Comparison of ENCODE assay signal across 8 mouse cellular contexts in the genomic region with DNA sequence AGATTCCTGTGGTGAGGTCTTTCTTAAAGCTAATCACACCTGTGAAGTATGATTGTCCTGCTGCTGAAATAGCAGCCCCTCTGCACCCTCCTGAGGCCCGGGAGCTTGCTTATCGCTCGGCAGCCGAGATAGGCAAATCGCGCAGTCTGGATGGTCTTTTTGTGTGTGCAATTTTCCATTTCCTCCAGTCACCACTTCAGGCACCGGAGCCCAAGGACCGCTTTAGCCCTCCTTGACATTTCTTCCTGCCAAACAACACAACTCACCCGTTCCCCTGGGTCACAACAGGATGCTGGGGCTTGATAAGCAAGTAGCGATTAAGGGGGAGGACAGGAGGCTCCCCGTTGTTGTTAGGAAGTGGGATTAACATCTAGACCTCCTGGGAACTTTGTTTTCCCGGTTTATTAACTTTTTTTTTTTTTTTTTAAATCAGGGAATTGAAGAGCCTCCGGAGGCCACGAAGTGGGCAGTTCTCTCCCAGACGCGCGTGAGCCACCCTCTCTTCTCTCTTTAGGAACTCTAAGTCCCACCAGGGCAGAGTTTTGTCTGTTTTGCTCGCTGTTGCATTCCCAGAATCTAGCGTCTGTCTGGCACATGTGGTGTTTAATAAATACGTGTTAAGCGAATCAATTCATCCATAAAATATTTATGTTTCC. TPM values are rescaled to one million over a fixed set of nuclear protein-coding genes. Genes with fewer than 3 reads are reported as not detected.
DNase-seq lines count a peak whose midpoint lies in the region; ATAC-seq and TF ChIP-seq lines count a peak whose summit lies in the region.

No protein-coding gene starts in this region.

- H3K4me1 ChIP-seq in forebrain, embryonic 16.5 days (replicated peaks; ENCODE audit: control insufficient read depth, insufficient read depth, low read length), result peaks cover 13% of the 10 kb centered on the region
- peaks cover 22% of the 10 kb centered on the region for H3K4me1 ChIP-seq in hindbrain, embryonic 15.5 days (replicated peaks)
- H3K4me1 ChIP-seq in liver, embryonic 11.5 days (replicated peaks; ENCODE audit: control insufficient read depth, insufficient read depth, low read length), result peaks cover 14% of the 10 kb centered on the region
- peaks cover 43% of the 10 kb centered on the region for H3K4me1 ChIP-seq in neural tube, embryonic 13.5 days (replicated peaks)

- DNase-seq in brain, embryonic 14.5 days (ENCODE audit: low read depth), result peak; percentile 62
- no peak for DNase-seq in liver, embryonic 11.5 days (ENCODE audit: low spot score)
- DNase-seq in left cerebral cortex, postnatal 4 days, result no peak
- no peak for DNase-seq in spleen, postnatal 10 days (ENCODE audit: low spot score in 2 of 2)

- H3K4me3 ChIP-seq in forebrain, embryonic 16.5 days (replicated peaks; ENCODE audit: low read length), result peak overlapping the region; percentile 12; the same call in 1 of the 2 replicates
- H3K4me3 ChIP-seq in hindbrain, embryonic 15.5 days, result peak overlapping the region; percentile 16
- peak overlapping the region; percentile 33 for H3K4me3 ChIP-seq in liver, embryonic 11.5 days (ENCODE audit: low read depth, low read length)
- H3K4me3 ChIP-seq in neural tube, embryonic 13.5 days, result peak overlapping the region; percentile 17

- H3K27me3 ChIP-seq in forebrain, embryonic 16.5 days (replicated peaks; ENCODE audit: control insufficient read depth, insufficient read depth, low read length), result peaks cover 3% of the 10 kb centered on the region; the same call in 1 of the 2 replicates
- no peaks in the 10 kb centered on the region for H3K27me3 ChIP-seq in hindbrain, embryonic 15.5 days
- no peaks in the 10 kb centered on the region for H3K27me3 ChIP-seq in liver, embryonic 11.5 days (replicated peaks; ENCODE audit: control insufficient read depth, insufficient read depth, low read length)
- H3K27me3 ChIP-seq in neural tube, embryonic 13.5 days, result peaks cover 5% of the 10 kb centered on the region; the same call in 1 of the 2 replicates

- H3K27ac ChIP-seq in forebrain, embryonic 16.5 days (ENCODE audit: low read length), result no peak overlapping the region
- H3K27ac ChIP-seq in hindbrain, embryonic 15.5 days (replicated peaks), result no peak overlapping the region
- H3K27ac ChIP-seq in liver, embryonic 11.5 days (ENCODE audit: low read depth, low read length), result no peak overlapping the region
- H3K27ac ChIP-seq in neural tube, embryonic 13.5 days (replicated peaks), result no peak overlapping the region

- peak overlapping the region; percentile 32; the same call in 1 of the 2 replicates for H3K9ac ChIP-seq in forebrain, embryonic 16.5 days (replicated peaks; ENCODE audit: low read depth, low read length)
- no peak overlapping the region for H3K9ac ChIP-seq in hindbrain, embryonic 15.5 days
- H3K9ac ChIP-seq in liver, embryonic 11.5 days (ENCODE audit: low read depth, low read length), result 0 out of 2 replicates have a peak overlapping the region, but pooled peaks have one; percentile 9
- H3K9ac ChIP-seq in neural tube, embryonic 13.5 days, result peak overlapping the region; percentile 52

- intact Hi-C loops in left cerebral cortex, postnatal 4 days (cut with DNase I), result no loop called here

- H3K9me3 ChIP-seq in forebrain, embryonic 16.5 days (ENCODE audit: control insufficient read depth, low read length), result no peaks in the 10 kb centered on the region
- no peaks in the 10 kb centered on the region for H3K9me3 ChIP-seq in hindbrain, embryonic 15.5 days
- no peaks in the 10 kb centered on the region for H3K9me3 ChIP-seq in liver, embryonic 11.5 days (ENCODE audit: control insufficient read depth, low read length)
- H3K9me3 ChIP-seq in neural tube, embryonic 13.5 days, result no peaks in the 10 kb centered on the region

- ATAC-seq in forebrain, embryonic 16.5 days, result no peak
- ATAC-seq in hindbrain, embryonic 15.5 days (ENCODE audit: low FRiP score, low read depth), result no peak
- peak; percentile 50 for ATAC-seq in liver, embryonic 11.5 days (replicated peaks; ENCODE audit: low FRiP score)
- ATAC-seq in neural tube, embryonic 13.5 days (ENCODE audit: low read depth), result no peak
- no peak for ATAC-seq in monocyte, adult 5-6 weeks (replicated peaks; ENCODE audit: insufficient number of reproducible peaks, low FRiP score, low TSS enrichment, poor library complexity, severe bottlenecking)

- peak overlapping the region; percentile 43 for H3K4me2 ChIP-seq in forebrain, embryonic 16.5 days (ENCODE audit: low read length)
- H3K4me2 ChIP-seq in hindbrain, embryonic 15.5 days, result peak overlapping the region; percentile 51
- H3K4me2 ChIP-seq in liver, embryonic 11.5 days, result peak overlapping the region; percentile 78
- peak overlapping the region; percentile 51 for H3K4me2 ChIP-seq in neural tube, embryonic 13.5 days

- TF ChIP-seq CTCF in brain, embryonic 14.5 days (IDR thresholded peaks at IDR 0.05; ENCODE audit: borderline replicate concordance, extremely low read depth, insufficient read depth, insufficient read length), result no peak

- WGBS in forebrain, embryonic 16.5 days, result 11% methylated on average over 21 of the region's 21 CpGs
- 10% methylated on average over 21 of the region's 21 CpGs for WGBS in hindbrain, embryonic 15.5 days
- 4% methylated on average over 21 of the region's 21 CpGs for WGBS in liver, embryonic 11.5 days
- 11% methylated on average over 21 of the region's 21 CpGs for WGBS in neural tube, embryonic 13.5 days

- no peaks in the 10 kb centered on the region for H3K36me3 ChIP-seq in forebrain, embryonic 16.5 days (ENCODE audit: control insufficient read depth, insufficient read depth)
- H3K36me3 ChIP-seq in hindbrain, embryonic 15.5 days, result no peaks in the 10 kb centered on the region
- H3K36me3 ChIP-seq in liver, embryonic 11.5 days (ENCODE audit: control insufficient read depth, insufficient read depth, low read length), result no peaks in the 10 kb centered on the region
- no peaks in the 10 kb centered on the region for H3K36me3 ChIP-seq in neural tube, embryonic 13.5 days

- no peak for TF ChIP-seq POLR2A in brain, embryonic 14.5 days (IDR thresholded peaks at IDR 0.05; ENCODE audit: borderline replicate concordance, extremely low read depth, insufficient read depth, insufficient read length, poor library complexity, severe bottlenecking)

RNA-seq across cellular contexts. Expression of a gene that starts 8.3 kb away (rescaled TPM):
- polyA plus RNA-seq in brain, embryonic 14.5 days (2012; rRNA removed), result 9.1 and 10.4 TPM in 2 replicates
- 4.7 and 6.3 TPM in 2 replicates for polyA plus RNA-seq in forebrain, embryonic 16.5 days (2015; fragmentation: Nextera tagmentation; extraction: Ambion mirVana)
- polyA plus RNA-seq in hindbrain, embryonic 15.5 days (2015; fragmentation: Nextera tagmentation; extraction: Ambion mirVana), result 6.8 and 8.6 TPM in 2 replicates
- 9.7 and 10.9 TPM in 2 replicates for polyA plus RNA-seq in liver, embryonic 11.5 days (2014; fragmentation: Nextera tagmentation; extraction: Ambion mirVana)
- 7.3 and 7.6 TPM in 2 replicates for polyA plus RNA-seq in neural tube, embryonic 13.5 days (2015; fragmentation: Nextera tagmentation; extraction: Ambion mirVana)
- total RNA-seq in left cerebral cortex, postnatal 4 days (2021), result 1 to 10 TPM; 2.2 to 3.7 TPM
- 1.4 to 6.2 TPM (median 2.8 TPM) in 3 replicates for total RNA-seq in monocyte, adult 5-6 weeks (2017)

RNA-seq across cellular contexts. Expression of a gene that starts 37.7 kb away (rescaled TPM):
- 29.5 and 39.9 TPM in 2 replicates for polyA plus RNA-seq in brain, embryonic 14.5 days (2012; rRNA removed)
- polyA plus RNA-seq in forebrain, embryonic 16.5 days (2015; fragmentation: Nextera tagmentation; extraction: Ambion mirVana), result 32.9 and 37.6 TPM in 2 replicates
- polyA plus RNA-seq in hindbrain, embryonic 15.5 days (2015; fragmentation: Nextera tagmentation; extraction: Ambion mirVana), result 41.2 and 42.4 TPM in 2 replicates
- 3.0 and 3.9 TPM in 2 replicates for polyA plus RNA-seq in liver, embryonic 11.5 days (2014; fragmentation: Nextera tagmentation; extraction: Ambion mirVana)
- polyA plus RNA-seq in neural tube, embryonic 13.5 days (2015; fragmentation: Nextera tagmentation; extraction: Ambion mirVana), result 43.1 and 43.3 TPM in 2 replicates
- total RNA-seq in left cerebral cortex, postnatal 4 days (2021), result 10 to 100 TPM; 45.0 to 47.8 TPM
- total RNA-seq in monocyte, adult 5-6 weeks (2017), result 0.53 to 2.0 TPM (median 1.0 TPM) in 3 replicates

RNA-seq across cellular contexts. Expression of a gene that starts 56.4 kb away (rescaled TPM):
- 0.47 and 0.64 TPM in 2 replicates for polyA plus RNA-seq in brain, embryonic 14.5 days (2012; rRNA removed)
- polyA plus RNA-seq in forebrain, embryonic 16.5 days (2015; fragmentation: Nextera tagmentation; extraction: Ambion mirVana), result 0.56 and 0.62 TPM in 2 replicates
- polyA plus RNA-seq in hindbrain, embryonic 15.5 days (2015; fragmentation: Nextera tagmentation; extraction: Ambion mirVana), result 0.33 and 0.43 TPM in 2 replicates
- polyA plus RNA-seq in liver, embryonic 11.5 days (2014; fragmentation: Nextera tagmentation; extraction: Ambion mirVana), result 4.6 and 5.8 TPM in 2 replicates
- polyA plus RNA-seq in neural tube, embryonic 13.5 days (2015; fragmentation: Nextera tagmentation; extraction: Ambion mirVana), result 0.69 and 0.74 TPM in 2 replicates
- total RNA-seq in left cerebral cortex, postnatal 4 days (2021), result under 1 TPM; 0.36 to 0.42 TPM
- 0.10 to 0.11 TPM in 2 of 3 replicates, not detected in the other for total RNA-seq in monocyte, adult 5-6 weeks (2017)
